Mouse (Mus musculus) cortical plate, adult 2 months (tissue): ENCODE measurements at regions not wholly inside any gene's neighbourhood (a gene's known extent, or its start where the extent isn't known, plus 50 kb on each side); places are given as distances from the start of the nearest gene placed in this dataset.

Experiments
- CTCF ChIP-seq: fragments of 200-500 bp; IDR thresholded peaks from 2 replicates; pipeline ENCODE4 v1.5.1; 2011; ENCODE audit warnings: mild to moderate bottlenecking, control low read depth, low read length; ENCODE audit not compliant: insufficient read depth; ENCODE audit errors: extremely low read depth
- POLR2A ChIP-seq: fragments of 200-500 bp; IDR thresholded peaks from 2 replicates; pipeline ENCODE4 v1.6.1; 2011; ENCODE audit warnings: mild to moderate bottlenecking, low read length, control low read depth; ENCODE audit not compliant: insufficient read depth; ENCODE audit errors: extremely low read depth

- no peak for TF ChIP-seq POLR2A
- TF ChIP-seq CTCF: no peak
Observed at GRCm38 (mm10) chr9:62613053-62613452, 64.6 kb upstream of the Itga11 start.
